Mouse (Mus musculus): ENCODE data around the gene Map2k6.

- TF ChIP-seq GATA1 (IDR thresholded peaks at IDR 0.05; ENCODE audit: borderline replicate concordance, low read length): no peak
- TF ChIP-seq FLI1 (IDR thresholded peaks at IDR 0.05; ENCODE audit: low read length): no peak
Measured at GRCm38 (mm10) chr11:110448726-110449161, 49.8 kb downstream of the Map2k6 start.

All from megakaryocyte, embryonic 14.5 days (primary cell).